Mouse (Mus musculus) cerebellum, adult (tissue): ENCODE data around the gene Lrrc45.
"Not testable (repeated sequence)": the region's sequence is repeated elsewhere in the genome, so short reads cannot be mapped to it uniquely, and the experiment has no call there.

Experiments used
- ATAC-seq: cut with Nextera tagmentation; 2 replicates; pipeline ENCODE4 v1.9.2; 2017; ENCODE audit warnings: mild to moderate bottlenecking, moderate library complexity, mixed read lengths; ENCODE audit not compliant: insufficient number of reproducible peaks, low FRiP score, low TSS enrichment

Gene Lrrc45

DNA sequence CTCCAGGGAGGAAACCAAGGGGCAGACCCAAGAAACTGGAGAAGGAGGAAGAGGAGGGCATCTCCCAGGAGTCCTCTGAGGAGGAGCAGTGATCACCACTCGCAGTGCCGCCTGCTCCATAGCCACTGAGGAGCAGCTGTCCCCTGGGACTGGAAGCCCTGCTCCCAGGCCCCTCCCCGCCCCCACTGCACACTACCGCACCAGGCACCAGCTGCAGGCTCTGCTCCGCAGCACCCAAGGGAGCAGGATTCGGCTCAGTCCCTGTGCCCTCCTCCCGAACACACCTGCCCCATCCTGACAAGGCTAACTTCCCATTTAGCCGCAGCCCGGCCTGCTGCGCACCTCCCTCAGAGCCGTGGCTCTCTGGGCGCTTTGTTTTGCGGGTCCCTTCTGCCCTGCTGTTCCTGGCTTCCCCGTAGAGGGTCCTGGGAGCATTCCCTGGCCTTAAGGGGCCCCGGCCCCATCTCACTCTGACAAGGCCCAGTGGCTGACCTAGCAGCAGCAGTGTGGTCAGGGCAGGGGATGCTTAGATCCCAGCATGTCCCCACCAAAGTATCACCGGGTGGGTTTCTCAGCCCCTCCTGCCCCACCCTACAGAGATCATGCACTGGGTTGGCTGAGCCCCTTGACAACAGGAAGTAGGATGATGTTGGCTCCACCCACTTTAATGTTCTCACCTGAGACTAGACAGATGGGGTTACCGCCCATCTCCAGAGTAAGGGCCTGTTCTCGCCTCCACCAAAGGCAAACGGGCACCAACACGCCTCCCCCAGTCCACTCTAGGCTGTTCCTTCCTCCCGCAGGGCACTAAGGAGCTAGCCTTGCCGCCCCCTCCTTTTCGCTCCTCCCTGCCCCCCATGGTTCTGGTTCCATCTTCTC lies 49.6 kb downstream of the Lrrc45 start:
- not testable (repeated sequence) for ATAC-seq

DNA sequence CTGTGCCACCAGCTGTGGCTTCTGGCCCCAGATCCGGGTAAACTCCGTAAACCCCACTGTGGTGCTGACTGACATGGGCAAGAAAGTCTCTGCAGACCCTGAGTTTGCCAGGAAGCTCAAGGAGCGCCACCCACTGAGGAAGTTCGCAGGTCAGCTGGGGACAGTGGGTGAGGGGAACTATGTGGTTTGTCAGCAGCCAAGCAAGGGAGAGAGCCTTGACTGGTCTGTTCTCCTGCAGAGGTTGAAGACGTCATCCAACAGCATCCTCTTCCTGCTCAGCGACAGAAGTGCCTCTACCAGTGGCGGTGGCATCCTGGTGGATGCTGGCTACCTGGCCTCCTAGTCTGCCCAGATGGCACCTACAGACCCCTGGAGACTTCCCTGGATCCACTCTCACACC lies 53.3 kb downstream of the Lrrc45 start:
- ATAC-seq: not testable (repeated sequence)

DNA sequence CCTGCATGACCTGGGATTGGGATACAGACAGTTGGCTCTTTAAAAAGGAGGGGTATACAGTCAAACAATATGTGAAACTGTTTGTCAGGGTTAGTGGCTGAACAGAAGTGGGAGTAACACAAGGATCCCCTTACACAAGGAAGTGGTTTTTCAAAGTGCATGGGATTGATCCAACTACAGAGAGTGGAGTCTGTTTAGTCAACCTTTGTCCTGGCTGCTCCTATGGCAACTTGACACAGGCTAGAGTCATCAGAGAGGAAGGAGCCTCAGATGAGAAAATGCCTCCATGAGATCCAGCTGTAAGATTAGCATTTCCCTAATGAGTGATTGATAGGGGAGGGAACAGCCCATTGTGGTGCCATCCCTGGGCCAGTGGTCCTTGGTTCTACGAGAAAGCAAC lies 54.5 kb downstream of the Lrrc45 start:
- no peak for ATAC-seq
